Mouse (Mus musculus): ENCODE data around the gene Farsa.
"Not testable (repeated sequence)": the region's sequence is repeated elsewhere in the genome, so short reads cannot be mapped to it uniquely, and the experiment has no call there.

Gene Farsa

GRCm38 (mm10) chr8:84874339-84874738, 17.6 kb downstream of the Farsa start:
- no peak for DNase-seq

- DNase-seq, result peak; percentile 94 to 95
Observed at GRCm38 (mm10) chr8:84877297-84878035, 20.7 kb downstream of the Farsa start.

DNA sequence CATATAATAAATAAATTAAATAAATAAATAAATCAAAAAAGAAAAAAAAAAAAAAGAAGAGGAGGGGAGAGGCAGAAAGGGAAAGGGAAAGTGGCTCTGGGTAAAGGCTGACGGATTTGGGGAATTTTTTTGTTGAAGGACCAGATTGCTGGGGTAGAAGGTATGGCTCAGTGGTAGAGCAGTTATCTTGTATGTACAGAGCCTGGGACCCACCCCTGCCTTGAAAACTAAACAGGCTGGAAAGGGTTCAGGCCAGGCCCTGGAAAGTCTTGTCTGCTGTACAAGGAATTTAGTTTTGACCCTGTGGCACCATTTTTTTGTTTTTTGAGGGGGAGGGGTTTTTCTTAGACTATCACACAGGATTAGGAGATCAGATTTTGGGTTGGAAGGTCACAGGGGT, 22.1 kb downstream of the Farsa start:
- no peak for DNase-seq

DNA sequence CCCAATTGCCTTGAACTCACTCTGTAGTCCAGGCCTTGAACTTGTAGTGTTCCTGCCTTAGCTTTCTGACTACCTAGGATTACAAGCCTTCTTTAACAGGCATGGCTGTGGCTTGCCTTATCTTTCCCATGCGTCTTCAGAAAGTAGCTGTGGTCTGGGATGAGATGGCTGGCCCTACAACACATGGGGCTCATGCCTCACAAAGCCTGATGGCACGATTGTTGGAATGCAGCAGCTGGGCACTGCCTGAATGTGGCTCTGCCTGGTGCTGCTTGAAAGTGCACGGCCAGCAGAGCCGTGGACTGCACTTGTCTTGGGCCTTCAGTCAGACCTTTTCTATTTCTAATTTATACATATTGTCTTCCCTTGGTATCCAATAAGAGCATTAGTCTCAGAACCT, 27.9 kb downstream of the Farsa start:
- no peak for DNase-seq

- no peak for DNase-seq
Observed at GRCm38 (mm10) chr8:84888280-84888679, 31.5 kb downstream of the Farsa start.

DNA sequence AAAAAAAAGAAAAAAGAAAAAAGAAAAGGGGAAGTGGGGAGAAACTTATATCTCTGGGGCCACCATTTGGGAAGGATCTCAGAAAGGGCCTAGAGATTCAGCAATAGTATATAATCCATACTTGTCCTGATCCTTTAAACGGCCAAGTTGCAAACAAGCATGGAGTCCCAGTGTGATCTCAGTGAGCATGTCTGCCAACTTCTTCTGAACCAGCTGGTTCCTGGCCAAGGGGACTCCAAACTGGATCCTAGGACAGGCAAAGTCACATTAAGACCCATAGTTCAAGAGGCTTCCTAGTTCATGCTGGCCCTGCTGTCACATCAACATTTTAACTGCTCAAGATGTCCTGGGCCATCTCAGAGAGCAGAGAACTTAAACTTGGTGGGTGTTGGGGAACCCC, 32.4 kb downstream of the Farsa start:
- no peak for DNase-seq

GRCm38 (mm10) chr8:84892993-84893708, 36.4 kb downstream of the Farsa start:
- no peak for DNase-seq

- DNase-seq, result peak; percentile 89 to 92
Observed at GRCm38 (mm10) chr8:84893709-84894134, 36.9 kb downstream of the Farsa start, which contains the start of gene Gcdh. Gene Gcdh, minus strand, starts transcription at chr8:84893921.

DNA sequence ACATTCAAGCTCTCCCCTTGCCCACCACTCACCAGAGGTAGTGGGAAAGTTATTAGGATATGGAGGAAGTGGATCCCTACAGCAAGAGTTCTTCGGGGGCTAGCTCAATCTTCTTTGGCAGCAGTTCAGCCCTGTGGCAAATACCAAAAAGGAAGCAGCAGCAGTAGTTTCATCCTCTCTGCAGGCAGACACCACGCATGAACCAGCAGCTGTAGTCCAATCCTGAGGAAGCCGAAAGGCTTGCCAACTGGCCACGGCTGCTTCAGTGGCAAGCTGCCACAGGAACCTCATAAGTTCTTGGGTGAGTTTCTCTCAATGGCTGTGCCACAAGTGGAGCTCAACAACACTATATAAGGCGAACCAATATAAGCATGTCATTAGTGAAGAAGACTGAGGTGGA, 39.2 kb downstream of the Farsa start:
- no peak for DNase-seq

- DNase-seq, result no peak
Observed at GRCm38 (mm10) chr8:84901071-84901470, 44.3 kb downstream of the Farsa start.

DNA sequence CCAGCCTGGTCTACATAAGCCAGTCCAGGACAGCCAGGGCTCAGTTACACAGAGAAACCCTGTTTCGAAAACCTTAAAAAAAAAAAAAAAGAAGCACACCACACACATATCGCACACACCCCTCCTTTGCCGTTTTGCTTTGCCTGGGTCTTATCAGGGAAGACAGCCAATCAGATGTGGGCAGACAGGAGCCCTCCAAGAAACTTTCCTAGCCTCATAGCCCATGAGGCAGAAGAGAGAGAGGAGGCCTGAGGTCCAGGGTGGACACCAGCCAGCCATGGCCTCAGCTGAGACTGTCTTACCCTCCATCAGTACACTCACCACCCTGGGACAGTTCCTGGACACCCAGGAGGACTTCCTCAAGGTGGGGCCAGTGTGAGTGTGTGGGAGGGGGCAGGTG, 45.0 kb downstream of the Farsa start, which contains the start of gene Klf1:
Gene Klf1 (plus strand): TSS at position 177 of the 400 bp plus-strand sequence.
- DNase-seq, result no peak

DNA sequence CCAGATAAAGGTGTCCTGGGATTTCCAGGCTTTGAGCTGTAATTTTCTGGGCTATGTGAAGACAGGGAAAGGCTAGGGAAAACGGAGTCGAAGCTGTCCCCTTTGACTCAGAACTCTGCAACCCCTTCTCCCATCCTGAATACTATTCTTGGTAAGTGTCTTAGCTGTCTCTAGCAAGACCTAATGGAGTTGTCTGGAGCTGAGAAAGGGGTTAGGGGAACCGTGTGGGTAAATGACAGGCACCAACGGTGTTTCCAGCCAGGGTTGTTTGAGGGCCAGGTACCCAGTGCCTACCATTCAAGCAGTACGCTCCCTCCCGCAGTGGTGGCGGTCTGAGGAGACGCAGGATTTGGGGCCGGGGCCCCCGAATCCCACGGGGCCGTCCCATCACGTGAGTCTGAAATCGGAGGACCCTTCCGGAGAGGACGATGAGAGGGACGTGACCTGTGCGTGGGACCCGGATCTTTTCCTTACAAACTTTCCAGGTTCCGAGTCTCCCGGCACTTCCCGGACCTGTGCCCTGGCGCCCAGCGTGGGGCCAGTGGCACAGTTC, 45.7 kb downstream of the Farsa start:
- DNase-seq, result no peak

GRCm38 (mm10) chr8:84902920-84903661, 46.3 kb downstream of the Farsa start:
- DNase-seq, result peak; percentile 99

- DNase-seq, result no peak
Observed at GRCm38 (mm10) chr8:84904351-84904750, 47.6 kb downstream of the Farsa start.

DNA sequence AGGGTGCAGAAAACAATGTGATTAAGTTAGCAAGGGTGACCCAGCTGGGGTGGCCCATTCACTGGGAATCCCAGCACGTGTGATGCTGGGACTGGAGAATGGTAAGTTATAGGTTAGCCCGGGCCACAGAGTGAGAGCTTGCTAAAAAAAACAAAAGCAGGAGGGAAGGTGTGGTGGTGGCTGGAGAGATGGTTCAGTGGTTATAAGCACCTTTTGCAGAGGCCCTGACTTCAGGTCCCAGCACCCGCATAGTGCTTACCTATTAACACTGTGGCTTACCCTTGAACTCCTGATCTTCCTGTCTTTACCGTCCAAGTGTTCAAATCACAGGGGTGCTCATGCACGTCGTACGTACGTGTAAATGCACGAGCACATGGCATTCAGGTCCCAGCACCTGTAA, 50.2 kb downstream of the Farsa start:
- DNase-seq, result no peak

DNA sequence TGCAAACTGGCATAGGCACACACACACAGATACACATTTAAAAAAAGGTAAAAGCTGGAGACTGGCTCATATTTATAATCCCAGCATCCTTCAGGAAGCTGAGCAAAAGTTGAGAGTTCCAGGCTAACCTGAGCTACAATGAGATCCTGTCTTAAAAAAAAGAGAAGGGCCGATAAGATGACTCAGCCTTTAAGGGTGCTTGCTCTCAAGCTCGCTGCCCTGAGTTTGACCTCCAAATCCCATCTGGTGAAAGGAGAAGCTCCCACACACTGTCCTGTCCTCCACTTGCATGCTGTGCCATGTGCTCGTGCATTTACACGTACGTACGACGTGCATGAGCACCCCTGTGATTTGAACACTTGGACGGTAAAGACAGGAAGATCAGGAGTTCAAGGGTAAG, 50.7 kb downstream of the Farsa start:
- DNase-seq, result no peak

GRCm38 (mm10) chr8:84907979-84908378, 51.2 kb downstream of the Farsa start:
- DNase-seq, result not testable (repeated sequence)

DNA sequence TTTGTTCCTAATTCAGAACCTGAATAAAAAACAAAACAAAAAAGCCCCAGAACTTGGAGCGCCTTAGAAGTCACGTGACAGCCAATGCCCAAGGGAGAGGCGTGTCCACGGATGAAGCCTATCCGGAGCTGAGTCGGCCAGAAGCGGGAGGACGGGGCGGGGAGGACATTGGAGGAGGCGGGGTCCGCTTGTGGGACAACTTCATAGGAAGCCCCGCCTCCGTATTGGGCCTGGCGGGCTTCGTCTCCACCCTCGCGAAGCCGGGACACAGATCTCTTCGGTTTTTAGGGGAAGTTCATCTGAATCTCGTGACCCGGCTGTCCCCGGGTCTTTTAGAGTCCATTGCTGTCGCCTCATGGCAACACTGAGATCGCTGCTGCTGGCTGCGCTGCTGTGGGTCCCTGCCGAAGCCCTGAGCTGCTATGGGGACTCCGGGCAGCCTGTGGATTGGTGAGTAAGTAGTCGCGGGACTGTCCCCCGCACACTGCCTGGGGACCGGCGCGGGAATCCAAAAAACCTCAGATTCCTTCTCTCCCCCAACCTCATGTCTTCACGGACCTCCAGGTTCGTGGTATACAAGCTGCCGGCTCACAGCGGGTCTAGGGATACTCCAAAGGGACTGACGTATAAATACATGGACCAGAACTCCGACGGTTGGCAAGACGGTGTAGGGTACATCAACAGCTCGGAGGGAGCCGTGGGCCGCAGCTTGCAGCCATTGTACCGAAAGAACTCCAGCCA, 51.8 kb downstream of the Farsa start, which contains the start of gene Dnase2a:
Gene Dnase2a (plus strand): TSS at position 140 of the 741 bp plus-strand sequence.
- peak; percentile 80 to 88 for DNase-seq

GRCm38 (mm10) chr8:84909162-84909767, 52.5 kb downstream of the Farsa start:
- no peak for DNase-seq

DNA sequence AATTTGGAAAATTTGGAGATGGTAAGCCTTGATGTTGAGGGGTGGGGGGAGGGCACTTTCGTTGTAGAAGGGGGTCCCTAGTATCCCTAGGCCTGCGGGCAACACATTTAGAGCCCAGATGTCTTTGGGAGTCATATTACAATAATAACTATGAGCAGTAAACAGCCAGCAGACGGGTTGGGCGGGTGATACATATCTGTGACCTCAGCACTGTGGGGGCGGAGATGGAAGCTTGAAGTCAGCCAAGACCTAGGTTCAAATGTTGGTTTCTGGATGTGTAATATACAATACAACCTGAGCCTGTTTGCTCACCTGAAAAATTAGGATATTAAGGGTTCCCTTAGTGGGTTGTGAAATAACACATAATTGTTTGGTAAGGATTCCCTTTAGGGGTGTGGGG, 53.2 kb downstream of the Farsa start:
- DNase-seq, result no peak

- DNase-seq, result peak; percentile 64 to 70
Observed at GRCm38 (mm10) chr8:84910551-84910950, 53.8 kb downstream of the Farsa start.

DNA sequence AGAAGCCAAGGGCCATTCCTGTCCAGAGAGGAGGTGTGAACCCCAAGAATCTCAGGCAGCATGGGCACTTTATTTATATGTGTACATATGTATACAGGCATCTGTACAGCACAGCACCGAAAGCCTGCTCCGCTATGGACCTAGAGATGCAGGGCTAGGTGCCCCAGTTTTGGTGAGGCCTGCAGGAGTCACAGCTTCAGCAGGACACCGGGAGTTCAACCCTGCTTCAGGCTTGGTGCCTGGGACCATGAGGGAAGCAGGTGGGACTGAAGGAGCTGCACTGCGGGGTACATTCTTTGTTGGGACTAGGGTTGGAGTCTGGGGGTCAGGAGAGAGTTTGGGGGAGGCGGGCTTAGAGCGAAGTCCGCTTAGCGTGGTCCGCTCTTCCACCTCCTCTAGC, 55.1 kb downstream of the Farsa start:
- no peak for DNase-seq
